Mouse (Mus musculus): ENCODE measurements at regions not wholly inside any gene's neighbourhood (a gene's known extent, or its start where the extent isn't known, plus 50 kb on each side); places are given as distances from the start of the nearest gene placed in this dataset.

DNA sequence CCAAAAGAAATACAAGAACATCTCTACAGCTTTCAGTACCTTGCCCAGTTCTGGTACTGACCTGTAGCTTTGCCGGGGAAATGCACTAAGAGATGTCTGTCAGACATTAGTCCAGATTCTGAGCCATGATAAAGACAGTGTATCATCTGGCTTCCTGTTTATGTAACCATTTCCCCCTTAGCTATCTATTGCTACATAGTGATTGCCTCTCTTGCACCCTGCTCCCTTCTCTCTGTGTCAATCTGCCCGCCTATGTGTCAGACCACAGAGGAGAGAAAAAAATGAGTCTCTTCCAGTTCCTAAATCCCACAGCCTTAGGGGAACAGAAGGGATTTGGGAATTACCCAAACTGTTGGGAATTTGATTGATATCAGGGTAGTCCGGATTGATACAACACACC, 52.2 kb upstream of the Pthlh start:
- DNase-seq (ENCODE audit: low read depth in 1 of 2, low spot score in 2 of 2) = no peak

DNA sequence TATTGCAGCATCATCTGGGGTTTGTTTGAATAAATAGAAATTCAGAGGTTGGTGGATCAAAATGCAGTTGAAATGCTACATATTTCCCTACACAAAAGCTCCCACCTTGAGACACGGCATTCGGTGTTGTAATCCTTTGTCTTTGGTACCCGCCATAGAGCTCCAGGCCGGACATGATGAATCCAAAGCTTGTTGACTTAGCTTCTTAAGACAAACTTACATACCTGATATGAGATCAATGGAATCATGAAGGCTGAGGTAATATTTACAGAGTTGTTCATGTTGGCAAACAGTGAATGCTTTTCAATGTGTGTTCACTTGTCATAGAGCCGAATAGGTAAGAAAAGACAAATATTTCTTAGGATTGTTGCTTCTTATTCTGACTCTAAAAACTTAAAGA, 51.2 kb upstream of the Pthlh start:
- DNase-seq (ENCODE audit: low read depth in 1 of 2, low spot score in 2 of 2) = no peak
